Mouse (Mus musculus) B cell, adult 62 days (primary cell): ENCODE measurements around the gene Glod4. TPM values are rescaled to one million over a fixed set of nuclear protein-coding genes. Genes with fewer than 3 reads are reported as not detected.

Source experiments
- total RNA-seq: library from RNA; stranded (reverse); gene quantifications from 4 replicates; pipeline ENCODE4 v1.2.4, GENCODE M21; 2023

Gene Glod4
- total RNA-seq: 25.7 to 33.2 TPM (median 29.8 TPM) in 4 replicates

GRCm38 (mm10) chr11:76242901-76243810, at the start of gene Glod4, which contains the start of gene Mrm3:
Gene Glod4, minus strand, starts transcription at chr11:76243725.
Gene Mrm3, plus strand, starts transcription at chr11:76243715.

GRCm38 (mm10) chr11:76217390-76217800, 26.1 kb downstream of the Glod4 start, which contains the start of the genes Dbil5 and Gemin4:
Gene Dbil5, plus strand, starts transcription at chr11:76217608.
Gene Gemin4, minus strand, starts transcription at chr11:76217664.

GRCm38 (mm10) chr11:76179495-76180145, 63.9 kb downstream of the Glod4 start, which contains the start of the genes Vps53 and Fam57a:
Gene Vps53, minus strand, starts transcription at chr11:76179647.
Gene Fam57a, plus strand, starts transcription at chr11:76179671.

Other genes with a start within 250 kb of the Glod4 start
- 4.5 to 7.4 TPM (median 5.8 TPM) in 4 replicates for gene 1700016K19Rik, start 243.8 kb downstream of the Glod4 start, total RNA-seq
- gene Rflnb, start 215.9 kb downstream of the Glod4 start, total RNA-seq: 30.0 to 33.2 TPM (median 31.2 TPM) in 4 replicates
- gene Vps53, start 64.1 kb downstream of the Glod4 start, total RNA-seq: 44.3 to 48.5 TPM (median 47.6 TPM) in 4 replicates
- gene Fam57a, start 64.1 kb downstream of the Glod4 start, total RNA-seq: 1.9 to 5.1 TPM (median 2.5 TPM) in 4 replicates
- 2.6 TPM in 1 of 4 replicates, not detected in the others for gene Dbil5, start 26.1 kb downstream of the Glod4 start, total RNA-seq
- gene Gemin4, start 26.1 kb downstream of the Glod4 start, total RNA-seq: 6.2 to 9.9 TPM (median 7.1 TPM) in 4 replicates
- 12.4 to 14.3 TPM (median 13.8 TPM) in 4 replicates for gene Mrm3, start within 50 bp of the Glod4 start, total RNA-seq
- gene Nxn, start 155.4 kb upstream of the Glod4 start, total RNA-seq: 4.0 to 5.4 TPM (median 5.0 TPM) in 4 replicates
- gene Timm22, start 163.2 kb upstream of the Glod4 start, total RNA-seq: 14.1 to 25.9 TPM (median 22.0 TPM) in 4 replicates